Mouse (Mus musculus): ENCODE measurements around the gene Syt3.

Syt3 gene

DNA sequence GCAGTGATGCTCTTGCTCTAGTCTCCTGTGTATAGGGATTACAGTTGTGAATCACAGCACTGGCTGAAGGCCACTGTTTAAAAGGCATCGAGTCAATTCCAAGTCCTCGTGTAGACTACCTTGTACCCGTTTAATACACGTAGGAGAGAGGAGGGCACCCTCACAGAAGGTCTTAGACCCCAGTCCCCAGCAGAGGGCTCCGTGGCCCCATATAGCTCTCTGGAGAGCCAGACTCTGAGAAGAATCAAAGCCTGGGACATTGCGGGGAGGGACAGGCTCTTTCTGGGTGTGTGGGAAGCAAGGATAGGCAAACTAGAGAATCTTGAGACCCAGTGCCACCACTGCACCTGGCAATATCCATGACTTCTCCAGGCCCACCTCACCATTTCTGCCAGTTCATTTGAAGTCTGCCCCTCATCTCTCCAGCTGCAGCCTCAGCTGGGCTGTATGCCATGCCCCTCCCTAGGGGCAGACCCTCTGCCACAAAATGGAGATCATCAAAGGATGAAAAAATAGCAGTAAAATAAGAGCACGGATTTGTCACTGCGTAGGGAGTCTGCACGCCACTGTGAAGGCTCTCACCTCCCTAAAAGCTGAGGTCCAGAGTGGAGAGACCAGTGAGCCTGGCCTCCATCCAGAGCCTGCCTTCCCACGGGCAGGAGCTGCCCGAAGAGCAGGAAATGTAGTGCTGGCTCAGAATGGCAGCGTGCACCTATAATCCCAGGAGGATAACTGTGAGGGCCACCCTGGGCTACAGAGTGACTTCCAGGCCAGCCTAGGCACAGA is 62.4 kb downstream of the Syt3 start:
- DNase-seq (ENCODE audit: low spot score) = no peak
